Mouse (Mus musculus): ENCODE data around the gene Prkag1.

The Prkag1 gene

DNA sequence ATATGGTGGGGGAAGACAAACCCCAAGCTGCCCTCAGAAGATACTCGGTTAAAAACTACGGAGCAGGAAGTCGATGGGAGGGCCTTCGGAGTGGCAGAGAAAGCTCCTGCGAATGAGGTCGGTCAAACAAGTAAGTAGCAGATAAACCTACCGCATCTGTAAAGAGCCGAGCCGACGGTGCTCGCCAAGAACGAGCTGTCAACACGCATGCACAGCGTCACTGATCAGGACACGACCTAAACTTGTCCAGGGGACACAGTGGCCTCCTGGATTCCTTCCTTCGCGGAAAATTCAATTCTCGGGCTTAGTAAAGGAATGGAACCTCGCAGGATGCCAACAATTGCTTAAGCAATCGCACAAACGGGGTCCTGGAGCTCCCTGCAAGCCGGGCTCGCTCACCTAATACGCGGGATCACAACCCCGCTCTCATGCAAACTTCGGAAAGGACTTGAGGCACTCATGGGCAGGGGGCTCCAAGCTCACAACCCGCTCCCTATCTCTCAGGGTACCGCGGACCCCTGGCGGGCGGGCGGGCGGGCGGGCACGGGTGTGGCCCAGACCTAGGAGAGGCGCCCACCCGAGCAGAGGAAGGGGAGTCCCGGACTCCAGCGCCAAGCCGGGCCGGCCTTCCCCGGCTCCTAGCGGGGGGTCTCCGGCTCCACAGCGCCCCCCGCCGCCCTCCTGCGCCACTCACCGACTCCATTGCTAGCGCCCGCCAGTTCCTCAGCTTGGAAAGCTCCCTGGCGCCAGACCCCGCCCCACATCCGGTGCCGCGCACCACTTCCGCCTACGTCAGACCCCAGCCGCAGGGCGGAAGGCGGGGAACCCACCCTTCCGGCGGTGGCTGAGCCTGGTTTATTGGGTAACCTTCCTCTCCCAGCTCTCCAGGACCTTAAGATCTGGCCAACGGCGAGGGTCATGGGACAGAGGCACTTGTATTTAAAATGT is at the start of gene Prkag1:
Prkag1 (minus strand) TSS at position 786 of the 948 bp plus-strand sequence.
- DNase-seq (ENCODE audit: low spot score) = peak; percentile 97

DNA sequence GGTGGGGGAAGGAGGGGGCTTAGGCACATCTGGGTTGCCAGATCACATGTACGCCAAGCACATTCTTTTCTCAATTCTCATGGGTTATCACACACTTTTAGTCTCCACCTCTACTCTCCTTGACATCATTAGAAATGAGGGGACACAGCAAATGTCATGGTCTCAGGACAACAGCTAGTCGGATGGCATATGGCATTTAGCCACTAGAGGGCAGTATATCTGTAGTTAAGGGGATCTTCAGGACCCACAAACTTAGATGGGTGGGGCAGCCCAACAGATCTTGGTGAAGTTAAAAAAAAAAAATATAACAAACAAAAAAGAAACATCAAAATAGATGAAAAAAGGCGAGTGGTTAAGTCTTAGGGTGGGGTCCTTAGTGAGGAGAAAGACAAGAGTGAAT is 46.0 kb upstream of the Prkag1 start:
- peak; percentile 69 for DNase-seq (ENCODE audit: low spot score)

DNA sequence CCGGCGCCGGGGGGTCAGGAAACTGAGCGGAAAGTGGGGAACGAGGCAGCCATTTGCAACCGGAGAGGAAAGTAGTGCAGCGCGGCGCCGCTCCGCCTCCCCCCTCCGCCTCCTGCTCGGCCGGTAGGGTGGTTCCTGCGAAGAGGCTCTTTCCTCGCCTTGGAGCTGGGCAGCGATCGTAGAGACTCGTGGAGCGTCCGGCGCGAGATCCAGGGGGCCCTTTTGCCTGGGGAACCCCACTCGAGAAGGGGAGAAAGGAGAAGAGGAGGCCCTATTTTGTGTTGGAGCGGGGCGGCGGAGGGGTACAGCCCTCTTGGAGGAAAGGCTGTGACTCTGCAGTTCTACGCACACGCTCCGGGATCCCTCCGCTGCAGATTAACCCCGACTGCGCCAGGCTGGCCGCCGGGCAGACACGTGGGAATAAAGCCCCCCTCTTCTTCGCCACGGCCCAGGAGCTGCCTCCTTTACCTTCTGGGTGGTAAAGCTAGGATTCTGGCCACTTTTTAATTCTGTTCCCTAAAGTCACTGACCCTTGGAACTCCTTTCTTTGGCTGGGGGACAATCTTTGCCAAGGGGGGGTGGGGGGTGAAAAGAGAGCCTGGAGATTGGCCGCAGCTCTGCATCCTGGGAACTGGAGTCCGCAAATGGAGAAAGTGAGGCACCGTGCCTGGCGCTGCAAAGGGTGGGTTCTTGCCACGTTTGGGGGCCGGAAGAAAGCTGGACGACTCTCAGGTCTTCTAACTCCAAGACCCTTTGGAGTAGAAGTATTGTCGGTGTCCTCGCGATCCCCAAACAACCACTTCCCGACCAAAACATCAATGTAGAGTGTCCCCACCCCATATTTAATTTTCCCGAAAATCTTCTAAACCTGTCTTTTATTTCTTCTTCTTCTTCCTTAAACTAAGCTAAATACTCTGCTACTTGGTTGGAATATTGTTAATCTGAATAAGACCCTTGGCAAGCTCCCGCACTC is 40.9 kb upstream of the Prkag1 start:
- peak; percentile 93 for DNase-seq (ENCODE audit: low spot score)

DNA sequence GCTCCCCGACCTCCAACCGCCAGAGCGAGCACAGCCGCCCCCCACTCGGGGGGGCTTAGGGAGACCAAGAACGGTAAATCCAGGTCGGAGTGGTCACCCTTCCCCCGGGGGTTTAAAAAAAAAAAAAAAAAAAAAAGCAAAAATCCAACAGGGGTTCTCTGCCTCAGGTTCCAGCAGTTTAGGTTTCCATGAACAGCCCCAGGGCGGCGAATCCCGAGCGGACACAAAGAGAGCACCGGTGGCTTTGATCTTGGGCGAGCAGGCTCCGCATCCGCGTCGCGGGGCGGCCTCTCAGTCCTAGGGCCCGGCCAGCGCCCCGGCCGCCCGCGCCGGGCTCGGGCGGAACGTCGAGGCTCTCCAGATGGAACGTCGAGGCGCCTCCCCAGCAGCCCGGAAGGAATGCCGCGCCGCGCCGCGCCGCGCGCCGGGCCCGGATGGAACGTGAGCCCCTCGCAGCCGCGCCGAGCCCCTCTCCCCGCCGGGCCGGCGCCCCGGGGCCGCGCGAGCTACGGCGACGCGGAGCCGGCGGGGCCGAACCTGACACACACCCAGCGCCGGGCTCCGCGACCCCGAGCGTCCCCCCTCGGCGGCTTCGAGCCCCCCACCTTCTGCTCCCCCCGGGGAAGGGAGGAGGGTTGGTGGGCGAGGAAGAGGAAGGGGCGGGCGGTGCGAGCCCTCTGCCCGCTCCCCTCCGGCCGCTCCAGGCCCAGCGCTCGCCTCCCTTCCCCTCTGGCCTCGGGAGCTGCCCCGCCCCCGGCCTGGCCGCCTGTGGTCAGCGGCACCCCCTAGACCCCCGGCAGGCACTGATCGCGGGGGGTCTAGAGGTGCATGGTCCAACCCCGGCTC is 40.0 kb upstream of the Prkag1 start, which contains the start of gene Kmt2d:
Kmt2d (minus strand) TSS at position 135 of the 846 bp plus-strand sequence.
- no peak for DNase-seq (ENCODE audit: low spot score)

DNA sequence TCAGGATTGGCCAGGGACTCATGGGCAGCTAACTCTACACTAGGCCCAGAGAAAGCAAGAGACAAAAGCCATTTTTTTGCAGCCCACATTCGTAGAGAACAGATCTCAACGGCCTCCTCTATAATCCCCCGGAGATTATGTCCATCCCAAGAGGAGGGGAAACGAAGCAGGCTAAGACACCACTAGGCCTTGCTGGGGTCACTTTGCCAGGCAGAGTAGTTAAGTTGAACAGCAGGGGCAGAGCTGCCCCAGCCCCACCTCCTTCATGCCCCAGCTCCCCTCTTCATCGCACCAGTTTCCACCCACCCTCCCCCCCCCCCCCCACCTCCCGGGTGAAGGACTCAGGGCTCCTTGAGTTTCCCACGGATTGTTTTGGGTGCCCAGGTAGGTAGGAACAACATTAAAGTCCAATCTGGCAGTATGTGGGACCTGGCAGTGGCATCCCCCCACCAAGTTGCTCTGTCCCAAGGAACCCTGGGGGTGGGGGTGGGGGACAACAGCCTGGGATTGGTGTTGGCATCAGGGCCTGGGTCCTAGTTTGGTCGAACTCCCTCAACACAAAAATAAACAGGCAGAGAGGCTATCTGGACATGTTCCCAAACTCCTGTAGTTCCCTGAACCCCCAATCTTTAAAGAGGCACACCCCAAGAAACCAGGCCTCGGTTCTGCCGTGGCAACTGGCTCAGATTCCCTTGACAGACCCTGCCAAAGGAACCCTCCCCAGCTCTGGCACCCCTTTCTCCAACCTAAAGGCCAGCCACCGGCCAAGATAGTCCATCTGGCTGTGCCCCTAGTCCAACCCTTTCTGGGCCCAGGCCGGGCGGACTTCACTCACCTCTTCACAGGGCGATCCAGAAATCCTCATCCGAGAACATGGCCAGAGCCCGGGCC is 39.1 kb upstream of the Prkag1 start:
- peak; percentile 32 for DNase-seq (ENCODE audit: low spot score)

DNA sequence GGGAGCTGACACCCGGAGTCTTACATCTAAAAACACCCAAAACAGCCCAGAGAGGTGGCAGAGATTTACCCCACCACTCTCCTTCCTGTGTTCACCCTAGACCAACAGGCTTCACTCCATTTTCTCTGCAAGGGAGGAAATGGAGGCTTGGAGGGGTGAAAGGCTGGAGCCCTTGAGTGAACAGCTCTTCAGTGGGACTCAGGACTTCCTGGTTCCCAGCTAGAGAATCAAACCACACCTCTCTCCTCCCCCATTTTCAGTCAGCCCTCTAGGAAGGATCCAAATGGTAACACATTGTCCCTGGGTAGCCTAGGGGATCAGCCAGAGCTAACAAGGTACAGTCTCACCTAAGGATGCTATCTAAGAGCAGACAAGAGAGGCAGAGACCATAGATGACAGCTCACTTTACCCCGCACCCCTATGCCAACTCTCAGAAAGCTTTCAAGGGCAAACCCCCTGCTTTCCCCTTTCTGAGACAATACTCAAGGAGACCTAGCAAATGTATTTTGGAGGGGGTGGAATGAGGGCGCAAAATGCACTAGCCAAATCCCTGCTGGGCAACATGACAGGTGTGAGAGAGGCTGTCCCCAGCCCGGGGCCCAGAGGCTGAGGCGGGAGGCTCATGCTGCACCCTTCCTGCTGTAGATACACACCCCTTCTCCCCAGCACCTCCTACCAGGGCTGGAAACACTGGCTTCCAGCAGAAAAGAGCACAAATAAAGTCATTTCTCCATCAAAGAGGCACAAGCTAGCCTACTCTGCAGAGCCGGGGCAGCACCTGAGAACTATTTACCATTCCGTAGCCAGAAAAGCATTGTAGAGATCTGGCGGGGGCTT is 38.2 kb upstream of the Prkag1 start:
- DNase-seq (ENCODE audit: low spot score) = no peak

DNA sequence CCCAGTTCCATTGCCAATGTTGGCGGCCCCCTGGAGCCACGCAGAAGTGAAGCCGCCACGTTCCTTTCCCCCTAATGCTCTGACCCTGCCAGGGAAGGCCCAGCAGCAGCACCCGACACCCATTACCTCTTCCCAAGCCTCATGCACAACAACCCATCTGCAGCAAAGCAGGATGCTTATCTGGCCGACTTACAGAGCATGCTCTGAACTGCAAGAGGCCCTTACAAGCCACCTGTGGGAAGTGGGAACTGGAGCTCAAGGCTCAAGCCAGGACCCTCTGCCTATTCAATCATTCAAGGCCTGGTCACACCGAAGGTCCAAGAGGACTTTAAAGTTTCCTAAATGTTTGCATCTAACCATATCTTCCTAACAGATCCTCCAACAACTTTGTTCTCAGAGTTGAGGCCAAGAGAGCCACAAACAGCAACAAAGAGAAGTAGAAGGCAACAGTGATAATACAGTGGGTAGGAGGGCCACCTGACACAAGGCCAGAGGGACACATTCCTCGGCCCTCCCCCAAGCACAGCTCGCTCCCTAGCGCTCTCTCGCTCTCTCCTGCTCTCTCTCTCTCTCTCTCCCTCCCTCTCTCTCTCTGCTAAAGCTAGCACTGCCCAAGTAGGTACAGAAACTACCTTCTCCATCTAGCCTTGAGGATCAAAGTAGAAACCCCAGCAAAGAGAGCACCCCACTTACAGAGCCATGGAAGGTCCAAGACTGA is 37.2 kb upstream of the Prkag1 start:
- no peak for DNase-seq (ENCODE audit: low spot score)

DNA sequence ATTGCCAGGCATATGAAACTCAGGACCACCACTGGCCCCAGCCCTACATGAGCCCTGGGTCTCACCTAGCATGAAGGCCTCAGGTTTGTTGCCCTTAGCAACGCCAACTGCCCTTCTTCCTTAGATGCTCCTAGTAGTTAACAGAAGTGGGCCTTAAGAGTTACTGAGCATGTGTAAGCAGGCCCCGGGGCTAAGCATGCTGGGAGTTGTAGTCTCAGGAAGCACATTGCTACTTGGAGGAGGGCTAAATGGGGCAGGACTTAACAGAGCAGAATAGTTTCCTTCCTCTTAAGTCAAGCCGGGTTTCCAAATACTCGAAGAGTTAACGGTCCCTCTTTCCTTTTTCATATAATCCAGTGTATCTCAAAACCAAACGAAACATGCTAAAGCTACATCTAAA is 36.0 kb upstream of the Prkag1 start:
- DNase-seq (ENCODE audit: low spot score) = peak; percentile 50

DNA sequence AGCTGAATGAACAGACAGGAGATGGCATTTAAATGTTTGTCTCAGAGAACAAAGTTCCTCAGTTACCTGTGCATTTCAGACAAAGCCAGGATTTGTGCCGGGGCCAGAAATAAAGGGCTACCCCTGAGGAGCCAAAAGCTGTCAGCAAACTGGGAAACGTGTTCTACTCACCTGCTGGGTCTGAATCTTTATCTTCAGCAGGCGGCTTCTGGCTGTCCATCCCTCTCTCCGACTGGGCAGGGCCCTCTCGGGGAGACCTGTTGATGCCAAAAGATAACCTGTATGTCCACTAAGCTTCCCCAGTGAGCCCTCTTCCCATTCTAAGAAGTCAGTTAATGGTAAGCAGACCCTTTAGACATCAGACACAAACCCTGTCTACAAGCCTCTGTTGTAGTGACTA is 35.2 kb upstream of the Prkag1 start:
- no peak for DNase-seq (ENCODE audit: low spot score)

DNA sequence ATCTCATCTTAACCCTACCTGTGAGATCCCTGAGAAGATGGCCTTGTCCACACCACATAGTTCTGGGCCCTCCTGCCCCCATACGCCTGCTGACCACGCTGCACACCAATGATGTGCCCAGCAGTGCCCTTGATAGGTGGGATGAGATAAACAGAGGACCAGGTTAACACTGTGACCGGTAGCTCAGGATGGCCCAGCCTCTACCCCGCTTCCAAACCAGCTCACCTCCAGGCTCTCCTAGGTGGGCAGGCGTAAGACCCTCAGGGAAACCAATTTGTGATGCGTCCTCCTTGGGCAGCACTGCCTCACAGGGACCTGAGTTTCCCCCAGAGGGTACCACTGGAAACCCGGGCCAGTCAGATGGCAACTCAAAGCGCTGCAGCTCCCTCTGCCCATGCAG is 34.5 kb upstream of the Prkag1 start:
- DNase-seq (ENCODE audit: low spot score) = no peak

DNA sequence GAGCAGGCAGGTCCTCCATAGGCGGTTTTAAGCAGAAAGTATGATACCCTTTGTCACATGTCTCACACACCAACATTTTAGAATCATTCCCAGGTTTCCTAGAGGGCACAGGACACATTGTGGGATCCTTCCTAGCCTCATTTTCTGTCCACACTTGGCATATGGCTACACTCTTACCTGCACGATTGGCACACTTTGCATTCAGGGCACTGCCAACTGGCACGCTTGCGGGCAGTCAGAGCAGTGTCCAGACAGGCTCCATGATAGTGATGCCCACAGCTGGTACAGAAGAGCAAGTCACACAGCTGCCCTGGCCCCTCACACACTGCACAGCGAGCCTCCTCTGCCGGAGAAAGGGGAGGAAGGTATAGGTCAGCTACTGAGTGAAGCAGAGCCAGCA is 33.6 kb upstream of the Prkag1 start:
- no peak for DNase-seq (ENCODE audit: low spot score)

DNA sequence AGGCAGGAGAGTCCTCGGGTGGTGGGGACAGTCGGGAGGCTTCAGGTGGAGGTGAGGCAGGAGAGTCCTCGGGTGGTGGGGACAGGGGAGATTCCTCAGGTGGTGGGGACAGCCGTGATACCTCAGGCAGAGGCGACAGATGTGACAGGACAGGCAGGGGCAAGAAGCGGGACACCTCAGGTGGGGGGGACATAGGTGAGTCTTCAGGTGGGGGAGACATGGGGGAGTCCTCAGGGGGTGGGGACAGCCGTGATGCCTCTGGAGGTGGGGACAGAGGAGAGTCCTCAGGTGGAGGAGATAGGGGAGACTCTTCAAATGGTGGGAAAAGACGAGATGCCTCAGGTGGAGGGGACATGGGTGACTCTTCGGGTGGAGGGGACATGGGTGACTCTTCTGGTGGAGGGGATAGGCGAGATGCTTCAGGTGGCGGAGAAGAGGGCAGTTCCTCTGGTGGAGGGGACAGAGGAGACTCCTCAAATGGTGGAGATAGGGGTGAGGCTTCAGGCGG is 32.2 kb upstream of the Prkag1 start:
- DNase-seq (ENCODE audit: low spot score) = no peak

DNA sequence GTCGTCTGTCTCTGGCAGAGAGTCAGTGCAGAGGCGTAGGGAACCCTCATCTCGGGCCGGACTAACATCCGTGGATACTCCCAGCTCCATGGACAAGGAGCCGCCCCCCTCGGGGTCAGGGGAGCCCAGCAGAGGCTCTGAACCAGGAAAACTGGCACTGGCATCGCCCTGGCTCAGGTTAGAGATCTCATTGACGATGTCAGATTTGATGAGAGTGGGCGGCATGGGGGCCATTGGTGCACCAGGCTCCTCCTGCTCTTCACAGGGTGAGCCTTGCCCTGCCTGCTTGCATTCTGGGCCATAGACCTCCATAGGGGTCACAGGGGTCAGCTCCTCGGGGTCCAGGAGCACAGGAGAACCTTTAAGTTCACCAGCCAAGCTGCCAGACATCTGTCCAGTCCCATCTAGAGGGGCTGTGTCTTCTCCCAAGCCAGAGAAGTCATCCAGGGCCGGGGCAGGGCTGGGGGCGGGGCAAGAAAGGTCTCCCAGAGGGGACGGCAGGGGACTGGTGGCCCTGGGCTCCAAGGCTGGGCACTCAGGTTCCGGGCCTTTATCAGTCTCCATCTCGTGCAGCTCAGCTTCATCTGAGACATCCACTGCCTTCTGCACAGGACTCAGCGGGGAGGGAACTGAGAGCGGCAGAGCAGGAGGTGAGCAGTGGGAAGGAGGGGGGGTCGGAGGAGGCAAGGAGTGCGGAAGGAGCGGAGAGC is 30.5 kb upstream of the Prkag1 start:
- no peak for DNase-seq (ENCODE audit: low spot score)

DNA sequence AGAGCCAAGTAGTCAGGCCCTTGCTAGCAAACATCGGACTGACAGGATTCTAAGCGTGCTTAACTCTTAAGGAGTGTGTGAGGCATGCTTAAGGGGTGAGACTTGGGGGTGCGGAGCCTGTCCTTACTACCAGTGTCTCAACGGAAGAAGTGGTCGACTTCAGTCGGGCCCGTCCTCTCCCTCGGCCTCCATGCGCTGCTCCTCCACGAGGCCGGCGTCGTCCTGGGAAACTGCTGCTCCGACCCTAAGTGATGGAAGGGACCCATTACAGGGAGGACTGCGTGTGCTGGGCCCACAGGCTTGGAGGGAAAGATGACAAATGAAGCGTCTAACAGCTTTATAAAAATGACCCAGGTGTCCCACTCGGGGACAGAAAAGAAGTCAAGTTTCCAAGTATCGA is 29.6 kb upstream of the Prkag1 start:
- no peak for DNase-seq (ENCODE audit: low spot score)

DNA sequence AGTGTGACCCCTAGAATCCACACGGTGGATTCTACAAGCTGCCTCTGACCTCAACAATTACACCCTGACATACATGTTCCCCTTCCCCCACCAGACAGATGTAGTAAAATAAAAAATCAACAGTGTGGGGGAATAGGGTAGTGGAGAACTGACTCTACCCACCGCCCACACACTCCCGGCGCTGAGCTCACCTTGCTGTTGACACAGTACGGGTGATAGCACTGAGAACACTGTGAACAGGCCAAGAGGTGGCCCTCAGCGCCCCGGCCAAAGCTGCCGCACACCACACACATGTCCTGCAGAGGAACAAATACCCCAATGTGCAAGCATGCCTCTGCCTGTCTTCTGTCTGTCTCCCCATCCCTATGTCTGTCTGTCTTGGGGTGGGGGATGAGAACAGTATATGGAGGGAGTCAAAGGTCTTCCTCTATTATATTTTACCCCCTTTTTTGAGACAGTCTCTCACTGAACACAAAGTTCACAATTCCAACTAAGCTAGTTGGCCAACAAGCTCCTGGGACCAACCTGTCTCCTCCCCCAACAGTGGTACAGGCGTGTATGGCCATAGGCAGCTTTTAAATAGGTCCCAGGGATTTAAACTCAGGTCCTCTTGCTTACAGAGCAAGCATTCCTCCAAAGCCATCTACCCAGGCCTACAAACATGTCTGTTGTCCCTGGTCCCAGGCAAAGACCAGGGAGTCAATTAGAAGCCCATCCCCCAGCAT is 28.2 kb upstream of the Prkag1 start:
- no peak for DNase-seq (ENCODE audit: low spot score)

DNA sequence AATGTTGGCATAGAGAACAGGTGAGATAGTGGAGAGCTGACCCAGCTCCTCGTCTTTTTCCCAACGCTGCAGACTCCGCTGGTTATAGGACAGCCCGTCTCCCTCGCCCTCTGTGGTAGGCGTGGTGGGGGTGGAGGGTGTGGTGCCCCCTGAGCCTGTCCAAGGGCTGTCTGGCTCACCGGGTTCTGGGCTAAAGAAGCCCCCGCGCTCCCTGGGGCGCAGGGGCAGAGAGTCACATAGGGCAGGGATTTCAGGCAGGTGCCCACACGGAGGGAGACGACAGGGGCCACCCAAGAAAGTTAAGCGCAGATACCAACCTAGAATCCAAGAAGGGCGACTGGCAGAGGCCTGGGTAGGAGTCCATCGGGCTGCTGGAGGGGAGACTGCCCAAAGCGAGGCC is 22.9 kb upstream of the Prkag1 start:
- DNase-seq (ENCODE audit: low spot score) = no peak

DNA sequence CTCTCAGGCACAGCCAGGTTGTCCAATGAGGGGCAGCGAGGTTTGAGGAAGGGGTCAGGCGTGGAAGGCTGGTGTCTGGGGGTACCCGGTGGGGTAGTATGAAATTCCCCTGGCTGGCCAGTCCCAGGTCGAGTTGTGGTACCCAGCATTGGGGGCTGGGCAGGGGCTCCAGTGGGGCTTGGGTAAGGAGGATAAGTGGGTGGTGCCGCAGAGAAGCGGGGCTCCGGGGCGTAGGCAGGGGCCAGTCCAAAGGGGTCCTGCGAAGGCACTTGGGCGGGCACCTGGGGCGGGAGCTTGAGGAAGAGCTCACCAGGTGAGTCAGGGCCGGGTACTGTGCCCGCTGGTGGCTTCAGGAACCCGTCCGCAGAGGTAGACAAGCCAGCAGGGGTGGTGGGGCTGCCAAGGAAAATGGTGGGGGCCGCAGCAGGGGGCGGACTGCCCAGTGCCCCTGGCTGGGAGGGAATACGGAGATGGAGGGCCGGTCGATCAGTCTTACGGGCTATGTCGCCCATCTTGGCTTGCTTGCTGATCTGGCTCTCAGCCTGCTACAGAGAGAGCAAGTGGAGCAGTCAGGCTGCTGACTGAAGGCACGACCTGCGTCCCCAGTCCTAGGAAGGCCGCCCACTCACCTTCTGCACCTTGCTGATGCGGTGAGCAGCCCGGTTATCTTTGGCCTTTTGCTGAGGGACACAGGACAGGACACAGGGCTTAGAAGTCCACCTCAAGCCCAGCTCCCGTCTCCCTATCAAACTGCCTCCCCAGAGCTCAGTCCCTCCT is 22.0 kb upstream of the Prkag1 start:
- no peak for DNase-seq (ENCODE audit: low spot score)
